Mouse (Mus musculus) hindbrain, embryonic 15.5 days (tissue): ENCODE results near the gene Ermard. TPM values are rescaled to one million over a fixed set of nuclear protein-coding genes. Genes with fewer than 3 reads are reported as not detected.

ENCODE experiments used
- ATAC-seq: fragments of 200-750 bp; cut with Nextera tagmentation; 2 replicates; pipeline ENCODE4 v1.8.0; 2017; ENCODE audit warnings: low read depth, moderate number of reproducible peaks, moderate TSS enrichment; ENCODE audit not compliant: low FRiP score
- H3K27ac ChIP-seq: fragments of 300-500 bp; sonication (generic); replicated peaks from 2 replicates; pipeline ENCODE4 v1.5.1; 2015; ENCODE audit warnings: mild to moderate bottlenecking, inconsistent platforms
- H3K27me3 ChIP-seq: fragments of 300-500 bp; sonication (generic); 2 replicates; pipeline ENCODE4 v1.6.1; 2015; ENCODE audit warnings: control low read depth, inconsistent platforms
- H3K36me3 ChIP-seq: fragments of 300-500 bp; sonication (generic); 2 replicates; pipeline ENCODE4 v1.6.1; 2015; ENCODE audit warnings: control low read depth, inconsistent platforms
- H3K4me1 ChIP-seq: fragments of 300-500 bp; sonication (generic); replicated peaks from 2 replicates; pipeline ENCODE4 v1.6.1; 2015; ENCODE audit warnings: control low read depth, inconsistent platforms
- H3K4me2 ChIP-seq: fragments of 300-500 bp; sonication (generic); 2 replicates; pipeline ENCODE4 v1.6.1; 2015; ENCODE audit warnings: moderate library complexity, mild to moderate bottlenecking, inconsistent platforms
- H3K4me3 ChIP-seq: fragments of 300-500 bp; sonication (generic); 2 replicates; pipeline ENCODE4 v1.5.1; 2015; ENCODE audit warnings: mild to moderate bottlenecking, inconsistent platforms
- H3K9ac ChIP-seq: fragments of 300-500 bp; sonication (generic); 2 replicates; pipeline ENCODE4 v1.6.1; 2015; ENCODE audit warnings: inconsistent platforms
- H3K9me3 ChIP-seq: fragments of 300-500 bp; sonication (generic); 2 replicates; pipeline ENCODE4 v1.6.1; 2016; ENCODE audit warnings: control low read depth, inconsistent platforms
- WGBS: fragments of 180-500 bp; shearing (Covaris S2); methylation state at CpG from one replicate; pipeline ENCODE4 v1.1.7; 2015; 5-methylcytosine and 5-hydroxymethylcytosine counted together
- polyA plus RNA-seq: library from polyadenylated mRNA; unstranded; fragments of >200 nt; fragmentation: Nextera tagmentation; extraction: Ambion mirVana; gene quantifications from 2 replicates; pipeline ENCODE4 v1.2.1, GENCODE M21; 2015

Ermard gene
- polyA plus RNA-seq, 1 experiment from 2014 or later = 69.1 TPM

DNA sequence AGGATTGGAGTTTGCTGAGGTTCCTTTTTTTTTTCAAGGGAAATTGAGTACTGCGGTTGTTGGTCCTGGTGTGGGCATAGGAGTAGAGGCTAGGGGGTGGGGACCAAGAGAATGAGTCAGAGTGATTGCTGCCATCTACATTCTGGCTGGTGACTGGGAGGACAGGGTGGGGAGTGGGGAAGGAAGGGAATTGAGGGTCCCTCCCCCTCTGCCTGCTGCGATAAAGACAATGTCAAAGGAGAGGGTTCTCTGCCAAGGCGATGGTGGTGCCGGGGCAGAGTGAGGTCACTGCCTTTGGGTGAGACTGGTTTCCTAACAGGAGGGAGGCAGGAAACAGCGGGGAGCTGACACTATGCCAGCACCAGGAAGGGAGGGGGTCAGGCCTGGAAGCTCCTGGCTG is 96.4 kb downstream of the Ermard start:
- ATAC-seq = no peak
- no peaks in the 10 kb centered on the region for H3K4me1 ChIP-seq
- WGBS = 52% methylated on average over 5 of the region's 5 CpGs
- no peaks in the 10 kb centered on the region for H3K36me3 ChIP-seq
- no peak overlapping the region for H3K27ac ChIP-seq
- no peak overlapping the region for H3K9ac ChIP-seq
- H3K4me3 ChIP-seq = no peak overlapping the region
- H3K9me3 ChIP-seq = no peaks in the 10 kb centered on the region
- H3K4me2 ChIP-seq = no peak overlapping the region
- no peaks in the 10 kb centered on the region for H3K27me3 ChIP-seq

Other genes starting within 250 kb of the Ermard start
- 9.9 and 10.5 TPM in 2 replicates for gene Wdr27, start 98.0 kb upstream of the Ermard start, polyA plus RNA-seq
- gene 1600012H06Rik, start 98.0 kb upstream of the Ermard start, polyA plus RNA-seq = 25.7 and 27.3 TPM in 2 replicates
- gene Phf10, start 79.9 kb upstream of the Ermard start, polyA plus RNA-seq = 14.2 and 16.5 TPM in 2 replicates
- gene 9030025P20Rik, start 62.7 kb upstream of the Ermard start, polyA plus RNA-seq = 8.3 and 8.7 TPM in 2 replicates
- gene Gm3417, start 62.4 kb upstream of the Ermard start, polyA plus RNA-seq = 0.29 and 0.59 TPM in 2 replicates
- gene Gm3435, start 31.0 kb upstream of the Ermard start, polyA plus RNA-seq = 7.2 and 8.3 TPM in 2 replicates
- 0.52 and 0.71 TPM in 2 replicates for gene Tcte3, start 280 bp downstream of the Ermard start, polyA plus RNA-seq
- gene Gm3448, start 329 bp downstream of the Ermard start, polyA plus RNA-seq = 3.5 and 4.2 TPM in 2 replicates